Mouse (Mus musculus) right cerebral cortex, postnatal 10 days (tissue): ENCODE results near the gene Rapgefl1.
"Not testable (repeated sequence)": the region's sequence is repeated elsewhere in the genome, so short reads cannot be mapped to it uniquely, and the experiment has no call there.

Experiments used
- DNase-seq, 2 experiments: peaks; one replicate each; pipeline ENCODE4 v3.0.0; 2021; ENCODE audit warnings: low spot score in 2 of 2

Rapgefl1 gene

DNA sequence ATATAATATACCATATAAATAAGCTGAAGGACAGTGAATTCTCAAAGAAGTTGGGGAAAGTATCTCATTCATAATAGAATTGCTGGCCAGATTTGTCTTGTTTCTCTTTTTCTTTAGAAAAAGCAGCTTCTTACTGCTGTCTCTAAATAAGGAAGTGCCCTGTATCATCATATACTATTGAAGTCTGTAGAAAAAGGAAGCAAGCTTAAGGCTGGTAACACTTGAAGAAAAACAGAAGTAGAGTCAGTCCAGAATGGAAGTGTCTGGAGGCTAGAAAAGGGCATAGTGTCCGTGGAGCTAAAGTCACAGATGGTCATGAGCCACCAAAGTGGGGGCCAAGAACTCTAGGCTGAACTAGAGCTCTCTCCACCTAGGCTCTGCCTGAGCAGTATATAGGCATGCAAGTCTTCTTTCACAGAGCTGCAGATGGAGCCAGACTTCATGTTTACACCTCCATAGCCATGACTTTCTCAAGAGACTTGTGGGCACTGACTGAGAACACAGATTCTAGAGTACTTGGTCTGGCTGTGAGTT lies 19.8 kb upstream of the Rapgefl1 start:
- DNase-seq: no peak

- no peak for DNase-seq
Observed at GRCm38 (mm10) chr11:98820968-98821367, 15.6 kb upstream of the Rapgefl1 start.

DNA sequence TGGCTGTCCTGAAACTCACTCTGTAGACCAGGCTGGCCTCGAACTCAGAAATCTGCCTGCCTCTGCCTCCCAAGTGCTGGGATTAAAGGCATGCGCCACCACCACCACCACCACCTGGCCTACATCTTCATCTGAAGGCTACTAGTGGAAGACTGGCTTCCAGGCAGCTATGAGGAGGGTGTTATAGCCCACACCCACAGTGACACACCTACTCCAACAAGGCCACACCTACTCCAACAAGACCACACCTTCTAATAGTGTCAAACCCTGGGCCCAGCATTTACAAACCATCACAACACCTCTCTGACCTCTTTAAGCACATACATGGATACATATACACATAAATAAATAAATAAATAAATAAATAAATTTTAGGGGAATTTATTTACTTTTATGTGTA lies 10.5 kb upstream of the Rapgefl1 start:
- not testable (repeated sequence) for DNase-seq

GRCm38 (mm10) chr11:98827877-98828276 lies 8.7 kb upstream of the Rapgefl1 start:
- no peak for DNase-seq

GRCm38 (mm10) chr11:98829091-98829775 lies 7.4 kb upstream of the Rapgefl1 start:
- no peak for DNase-seq

DNA sequence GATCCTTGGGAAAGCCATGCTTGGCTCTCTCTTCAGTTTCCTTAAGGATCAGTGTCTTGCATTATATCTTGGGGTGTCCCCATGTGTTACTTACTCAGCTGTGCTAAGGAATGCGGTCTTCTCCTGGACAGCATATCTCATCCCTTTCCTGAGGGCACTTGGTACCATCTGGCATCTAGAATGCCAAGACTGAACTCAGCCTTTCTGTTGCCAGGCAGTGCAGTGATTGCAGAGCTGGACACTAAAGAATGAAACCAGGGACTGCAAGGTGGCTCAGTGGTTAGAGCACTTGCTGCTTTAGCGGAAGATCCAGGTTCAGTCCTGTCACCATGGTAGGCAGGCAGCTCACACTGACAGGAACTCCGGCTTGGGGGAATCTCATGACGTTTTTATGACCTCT lies 6.7 kb upstream of the Rapgefl1 start:
- DNase-seq: no peak

GRCm38 (mm10) chr11:98835296-98835695 lies 1.3 kb upstream of the Rapgefl1 start:
- DNase-seq: peak; percentile 59 to 80

DNA sequence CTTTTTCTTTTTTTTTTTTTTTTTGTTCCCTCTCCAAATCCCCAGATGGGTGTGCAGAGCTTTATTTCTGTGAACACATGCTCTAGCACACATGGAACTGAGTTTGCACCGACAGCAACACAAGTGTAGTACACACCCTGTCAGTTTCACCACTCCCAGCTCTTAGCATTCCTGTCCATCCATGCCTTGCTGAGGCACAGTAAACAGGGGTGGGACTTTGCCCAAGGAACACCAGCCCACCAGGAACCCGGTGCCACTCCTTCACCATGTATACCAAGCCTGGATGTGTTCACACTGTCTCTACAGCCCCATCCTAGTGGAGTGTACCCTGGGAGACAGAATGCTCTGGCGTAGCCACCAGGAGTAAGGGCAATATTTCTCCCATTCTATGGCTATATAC lies 860 bp upstream of the Rapgefl1 start:
- peak in 1 of 2 experiments; percentile 66 for DNase-seq

DNA sequence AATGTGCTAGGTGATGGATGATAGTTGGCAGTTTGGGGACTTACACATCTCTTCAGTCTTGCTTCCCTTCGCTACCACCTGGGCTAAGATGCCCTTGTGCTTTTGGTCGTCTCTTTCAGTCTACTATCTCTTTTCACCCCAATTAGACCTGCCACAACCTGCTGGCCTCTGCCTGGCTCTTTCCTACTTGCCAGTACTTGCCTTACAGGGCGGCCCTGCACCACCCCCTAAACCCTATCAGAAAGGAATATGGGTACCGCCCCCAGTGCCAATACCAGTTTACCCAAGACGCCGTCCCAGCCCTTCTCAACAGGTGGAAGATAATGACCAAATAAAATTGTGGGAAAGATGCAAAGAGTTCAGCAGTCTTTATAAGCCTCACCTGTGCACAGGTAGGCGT lies 457 bp upstream of the Rapgefl1 start:
- peak in 1 of 2 experiments; percentile 52 for DNase-seq

DNA sequence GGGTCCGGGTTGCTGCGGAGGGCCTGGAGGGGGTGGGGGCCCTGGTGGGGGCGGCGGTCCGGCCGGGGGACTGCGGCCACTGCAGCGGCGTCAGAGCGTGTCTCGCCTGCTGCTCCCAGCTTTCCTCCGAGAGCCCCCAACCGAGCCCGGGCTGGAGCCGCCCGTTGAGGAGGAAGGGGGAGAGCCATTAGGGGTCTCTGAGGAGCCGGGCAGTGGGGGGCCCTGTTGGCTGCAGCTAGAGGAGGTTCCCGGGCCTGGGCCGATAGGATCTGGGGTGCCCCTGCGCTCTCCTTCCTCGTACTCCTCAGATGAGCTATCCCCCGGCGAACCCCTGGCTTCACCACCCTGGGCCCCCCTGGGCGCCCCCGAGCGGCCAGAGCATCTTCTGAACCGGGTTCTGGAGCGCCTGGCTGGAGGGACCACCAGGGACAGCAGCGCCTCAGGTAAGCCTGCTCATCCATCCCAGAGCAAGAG lies 683 bp downstream of the Rapgefl1 start:
- DNase-seq: peak; percentile 59

DNA sequence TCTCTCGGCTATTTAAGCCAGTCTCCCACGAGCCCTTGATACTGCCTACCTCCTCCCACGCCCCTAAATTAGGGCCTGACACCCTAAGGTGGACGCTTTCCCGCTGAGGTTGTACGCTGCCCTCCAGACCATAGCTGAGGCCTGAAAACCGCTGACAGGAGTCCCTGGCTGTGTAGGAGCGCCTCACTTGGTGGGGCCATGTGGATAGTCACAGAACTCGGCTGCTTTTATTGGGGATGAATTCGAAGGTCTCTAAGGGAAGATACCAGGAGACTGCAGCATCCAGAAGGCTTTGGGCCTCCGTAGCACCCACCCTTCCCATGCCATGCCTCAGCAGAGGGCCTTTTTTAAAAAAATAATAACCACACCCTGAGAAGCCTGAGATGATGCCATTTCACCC lies 1.3 kb downstream of the Rapgefl1 start:
- peak in 1 of 2 experiments; percentile 49 for DNase-seq

DNA sequence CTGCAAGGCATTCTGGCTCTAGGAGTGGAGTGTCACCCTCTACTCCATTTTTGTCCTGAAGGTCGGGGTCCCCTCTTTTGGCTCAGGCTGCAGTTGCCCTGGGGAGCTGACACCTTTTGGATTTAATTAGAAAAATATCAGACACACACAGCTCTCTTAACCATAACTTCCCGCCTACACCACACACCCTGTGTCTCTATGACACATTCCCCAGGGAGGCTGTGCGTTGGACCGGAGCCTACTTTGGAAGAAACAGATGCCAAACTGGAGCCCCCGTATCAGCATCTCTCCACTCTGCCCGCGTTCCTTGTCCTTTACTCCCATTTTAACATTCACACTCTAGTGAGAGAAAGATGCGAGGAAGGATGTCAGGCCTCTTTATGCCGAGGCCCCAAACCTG lies 1.9 kb downstream of the Rapgefl1 start:
- peak; percentile 74 to 82 for DNase-seq

DNA sequence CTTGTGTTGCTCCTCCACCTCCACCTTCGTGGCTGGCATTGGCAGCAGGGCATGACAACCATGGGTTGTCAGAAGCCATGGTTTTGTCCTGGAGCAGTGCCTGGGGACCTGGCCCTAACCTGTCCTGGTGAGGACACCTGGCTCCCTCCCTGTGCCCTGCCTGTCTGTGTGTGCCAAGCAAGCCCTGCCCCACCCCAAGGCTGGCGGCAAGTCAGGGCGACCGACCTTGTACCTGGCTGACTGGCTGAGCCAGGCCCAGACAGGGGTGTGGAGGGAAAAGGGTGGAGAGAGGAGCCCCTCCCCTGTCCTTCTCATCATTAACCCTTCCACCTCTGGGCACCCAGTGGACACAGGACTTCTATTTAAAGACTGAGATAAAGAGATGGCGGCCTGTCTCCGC lies 2.8 kb downstream of the Rapgefl1 start:
- DNase-seq: peak in 1 of 2 experiments; percentile 47

- DNase-seq: no peak
Observed at GRCm38 (mm10) chr11:98839897-98840296, 3.3 kb downstream of the Rapgefl1 start.

GRCm38 (mm10) chr11:98846016-98846415 lies 9.4 kb downstream of the Rapgefl1 start:
- no peak for DNase-seq

DNA sequence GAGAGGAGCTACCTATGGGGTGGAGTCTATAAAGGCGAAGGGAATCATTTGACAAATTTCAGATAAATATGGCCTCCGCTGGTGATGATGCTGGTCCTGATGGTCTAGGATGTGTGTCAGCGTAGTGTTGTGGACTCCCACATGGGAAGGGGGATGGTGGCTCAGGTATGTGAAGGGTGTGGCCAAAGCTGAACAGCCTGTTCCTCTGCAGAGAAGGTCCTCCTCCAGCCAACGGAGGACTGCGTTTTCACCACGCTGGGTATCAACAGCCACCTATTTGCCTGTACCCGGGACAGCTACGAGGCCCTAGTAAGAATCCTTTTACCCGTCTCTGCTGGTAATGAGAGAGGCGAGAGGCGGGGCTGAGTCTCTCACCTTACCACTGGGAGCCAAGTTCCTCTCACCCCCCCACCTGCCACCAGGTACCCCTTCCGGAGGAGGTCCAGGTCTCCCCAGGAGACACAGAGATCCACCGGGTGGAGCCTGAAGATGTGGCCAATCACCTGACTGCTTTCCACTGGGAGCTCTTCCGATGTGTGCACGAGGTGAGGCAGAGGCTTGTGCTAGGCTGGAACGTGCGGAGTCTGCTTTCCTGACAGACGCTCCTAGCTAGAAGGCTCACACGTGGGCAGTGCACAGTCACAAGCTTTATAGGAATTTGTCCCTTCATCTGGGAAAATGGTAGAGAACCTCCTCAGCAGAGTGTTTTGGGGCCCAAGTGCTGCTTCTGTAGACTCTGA lies 10.4 kb downstream of the Rapgefl1 start:
- no peak for DNase-seq

DNA sequence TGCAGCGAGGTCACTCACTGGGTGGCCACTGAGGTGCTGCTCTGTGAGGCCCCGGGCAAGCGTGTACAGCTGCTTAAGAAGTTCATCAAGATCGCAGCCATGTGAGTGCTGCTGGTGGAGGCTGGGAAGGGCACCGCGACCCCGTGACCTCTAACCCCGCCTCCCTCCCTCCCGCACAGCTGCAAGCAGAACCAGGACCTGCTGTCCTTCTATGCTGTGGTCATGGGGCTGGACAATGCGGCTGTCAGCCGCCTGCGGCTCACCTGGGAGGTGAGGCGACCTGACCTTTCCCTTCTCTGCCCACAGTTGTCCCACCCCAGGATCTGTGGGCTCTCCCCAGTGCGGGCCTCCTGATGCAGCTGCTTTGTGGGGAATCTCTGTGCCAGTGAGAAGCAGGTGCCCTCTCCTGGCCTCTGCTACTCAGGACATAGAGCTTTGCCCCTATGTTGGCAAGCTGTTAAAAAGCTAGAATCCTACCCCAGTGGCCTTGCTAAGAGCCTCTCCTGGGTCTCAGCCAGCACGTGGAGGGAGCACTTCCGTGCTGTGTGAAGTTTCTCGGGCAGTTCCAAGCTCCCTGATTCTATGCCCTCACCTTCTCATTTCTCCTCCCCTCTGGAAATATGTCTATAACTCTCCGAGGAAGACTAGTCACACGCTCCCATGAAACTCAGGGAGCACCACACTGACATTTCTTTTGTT lies 12.8 kb downstream of the Rapgefl1 start:
- DNase-seq: no peak

- no peak for DNase-seq
Observed at GRCm38 (mm10) chr11:98850100-98851093, 13.8 kb downstream of the Rapgefl1 start.

- DNase-seq: no peak
Observed at GRCm38 (mm10) chr11:98854116-98854515, 17.5 kb downstream of the Rapgefl1 start.

DNA sequence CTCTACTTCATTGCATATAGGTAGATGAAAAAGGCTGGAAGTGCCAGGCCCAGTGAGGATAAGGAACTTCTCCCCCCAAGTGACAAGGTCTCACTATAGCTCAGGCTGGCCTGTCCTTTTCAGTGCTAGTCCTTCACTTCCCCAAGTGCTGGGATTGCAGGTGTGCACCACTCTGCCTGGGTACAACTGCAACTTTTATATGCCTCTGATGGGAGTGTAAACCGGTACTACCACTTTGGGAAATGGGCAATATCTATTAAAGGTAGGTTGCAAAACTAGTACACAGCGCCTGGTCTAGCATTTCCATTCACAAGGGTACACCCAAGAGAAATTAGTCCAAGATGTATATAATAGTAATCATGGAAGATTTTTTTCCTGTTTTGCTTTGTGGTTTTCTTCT lies 18.1 kb downstream of the Rapgefl1 start:
- no peak for DNase-seq
